Mouse (Mus musculus) bone marrow, adult 2 months (tissue): Measurements from ENCODE around the gene Pou3f3.

Source experiments
- CTCF ChIP-seq: fragments of 200-500 bp; IDR thresholded peaks from 2 replicates; pipeline ENCODE4 v1.5.1; 2011; ENCODE audit warnings: low read length, control low read depth; ENCODE audit not compliant: control insufficient read depth, insufficient read depth
- POLR2A ChIP-seq: fragments of 200-500 bp; IDR thresholded peaks from 2 replicates; pipeline ENCODE4 v1.6.1; 2011; ENCODE audit warnings: low read depth, mild to moderate bottlenecking, control low read depth, low read length, borderline replicate concordance; ENCODE audit not compliant: control insufficient read depth

DNA sequence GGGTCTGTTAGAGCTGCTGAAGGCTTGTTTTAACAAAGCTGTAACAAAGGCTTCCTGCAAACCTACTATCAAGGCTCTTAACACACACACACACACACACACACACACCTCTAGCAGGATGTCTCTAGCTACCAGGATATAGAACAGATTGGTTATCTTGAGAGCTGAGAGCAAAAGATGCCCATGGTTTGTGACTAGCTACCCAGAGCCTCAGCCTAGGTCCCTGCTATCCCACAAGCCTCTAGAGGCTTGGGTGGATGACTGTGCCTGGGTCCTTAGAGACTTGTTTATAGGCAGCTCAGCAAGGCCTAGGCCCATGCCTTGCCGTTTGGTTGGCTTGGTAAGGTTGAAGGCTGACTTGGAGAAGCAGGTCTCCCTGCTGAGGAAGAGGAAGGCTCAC lies 13.5 kb downstream of the Pou3f3 start:
- TF ChIP-seq CTCF, result no peak
- TF ChIP-seq POLR2A, result no peak
